ENCODE assay signal across 22 mouse cellular contexts in the genomic region with DNA sequence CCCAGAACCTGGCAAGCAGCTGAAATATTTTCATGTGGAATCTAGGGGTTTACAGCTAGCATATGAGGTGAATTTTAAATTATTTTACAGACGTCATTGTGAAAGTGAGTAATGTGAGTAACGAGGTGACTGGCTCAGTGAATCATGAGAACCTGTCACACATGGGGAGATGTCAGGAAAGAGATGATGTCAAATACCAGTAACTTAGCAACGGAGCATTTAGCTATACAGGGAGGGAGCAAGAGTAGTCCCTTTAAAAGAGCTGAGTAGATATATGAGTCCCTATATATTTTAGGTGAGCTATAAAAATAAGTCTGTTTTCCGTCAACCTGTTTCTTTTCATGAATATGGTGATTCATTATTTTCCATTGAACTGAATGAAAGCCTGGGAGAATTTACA.
A peak's percentile ranks its signal among the peaks of the same experiment; 100 is the strongest.
DNase-seq lines count a peak whose midpoint lies in the region; ATAC-seq and TF ChIP-seq lines count a peak whose summit lies in the region.
"Had no signal": no experiment of that assay in that cellular context is flagged by ENCODE, and none has a peak within 500 bp of the region (broad histone marks: within the 10 kb centered on the region; RNA-seq: fewer than 3 reads in every experiment).

No protein-coding gene starts in this region.

- no peak for TF ChIP-seq POLR2A in brain, embryonic 14.5 days (IDR thresholded peaks at IDR 0.05; ENCODE audit: borderline replicate concordance, extremely low read depth, insufficient read depth, insufficient read length, poor library complexity, severe bottlenecking)

- H3K9ac ChIP-seq in forebrain, embryonic 16.5 days (replicated peaks; ENCODE audit: low read depth, low read length): no peak overlapping the region
- H3K9ac ChIP-seq in forebrain, embryonic 12.5 days: no peak overlapping the region
- no peak overlapping the region for H3K9ac ChIP-seq in limb, embryonic 13.5 days
- H3K9ac ChIP-seq in intestine, postnatal 0 days (ENCODE audit: low read depth, low read length): no peak overlapping the region
- H3K9ac ChIP-seq: hindbrain, embryonic 12.5 days had no signal

- peak; percentile 0 for DNase-seq in retina, postnatal 1 day
- DNase-seq in retina, embryonic 14.5 days (ENCODE audit: low spot score): no peak
- peak; percentile 31 for DNase-seq in brain, embryonic 14.5 days (ENCODE audit: low read depth)
- DNase-seq in lung, adult 18-20 months: no peak
- DNase-seq: adrenal gland, adult 8-10 months; adrenal gland, postnatal 36 days; cerebellum, adult 11-12 months; cerebellum, adult 9-10 months; cerebellum, postnatal 25 days; gastrocnemius, postnatal 10 days; heart, adult 18-20 months; heart, postnatal 10 days; heart, postnatal 4 days had no signal

- no peaks in the 10 kb centered on the region for H3K36me3 ChIP-seq in forebrain, embryonic 16.5 days (ENCODE audit: control insufficient read depth, insufficient read depth)
- no peaks in the 10 kb centered on the region for H3K36me3 ChIP-seq in forebrain, embryonic 12.5 days (replicated peaks)
- no peaks in the 10 kb centered on the region for H3K36me3 ChIP-seq in limb, embryonic 13.5 days
- H3K36me3 ChIP-seq in intestine, postnatal 0 days (ENCODE audit: control insufficient read depth, insufficient read depth): no peaks in the 10 kb centered on the region
- H3K36me3 ChIP-seq: embryonic facial prominence, embryonic 10.5 days; heart, embryonic 10.5 days; hindbrain, embryonic 12.5 days had no signal

- no peak overlapping the region for H3K4me3 ChIP-seq in forebrain, embryonic 16.5 days (replicated peaks; ENCODE audit: low read length)
- H3K4me3 ChIP-seq in forebrain, embryonic 12.5 days (replicated peaks): no peak overlapping the region
- H3K4me3 ChIP-seq in limb, embryonic 13.5 days: no peak overlapping the region
- no peak overlapping the region for H3K4me3 ChIP-seq in intestine, postnatal 0 days (ENCODE audit: low read depth, low read length)
- H3K4me3 ChIP-seq: embryonic facial prominence, embryonic 10.5 days; heart, embryonic 10.5 days; hindbrain, embryonic 12.5 days had no signal

- no peaks in the 10 kb centered on the region for H3K9me3 ChIP-seq in forebrain, embryonic 16.5 days (ENCODE audit: control insufficient read depth, low read length)
- no peaks in the 10 kb centered on the region for H3K9me3 ChIP-seq in forebrain, embryonic 12.5 days
- H3K9me3 ChIP-seq in limb, embryonic 13.5 days: no peaks in the 10 kb centered on the region
- no peaks in the 10 kb centered on the region for H3K9me3 ChIP-seq in intestine, postnatal 0 days (ENCODE audit: control insufficient read depth)
- H3K9me3 ChIP-seq: embryonic facial prominence, embryonic 10.5 days; heart, embryonic 10.5 days; hindbrain, embryonic 12.5 days had no signal

- 44% methylated on average over 4 of the region's 4 CpGs for WGBS in forebrain, embryonic 16.5 days
- WGBS in forebrain, embryonic 12.5 days: 52% methylated on average over 4 of the region's 4 CpGs
- WGBS in limb, embryonic 13.5 days: 30% methylated on average over 4 of the region's 4 CpGs
- WGBS in intestine, postnatal 0 days: 76% methylated on average over 4 of the region's 4 CpGs

- H3K4me1 ChIP-seq in forebrain, embryonic 16.5 days (replicated peaks; ENCODE audit: control insufficient read depth, insufficient read depth, low read length): no peaks in the 10 kb centered on the region
- no peaks in the 10 kb centered on the region for H3K4me1 ChIP-seq in forebrain, embryonic 12.5 days
- H3K4me1 ChIP-seq in limb, embryonic 13.5 days: no peaks in the 10 kb centered on the region
- H3K4me1 ChIP-seq in intestine, postnatal 0 days (replicated peaks; ENCODE audit: control insufficient read depth, insufficient read depth, low read length): no peaks in the 10 kb centered on the region
- H3K4me1 ChIP-seq: embryonic facial prominence, embryonic 10.5 days; heart, embryonic 10.5 days; hindbrain, embryonic 12.5 days had no signal

- H3K27me3 ChIP-seq in forebrain, embryonic 16.5 days (replicated peaks; ENCODE audit: control insufficient read depth, insufficient read depth, low read length): no peaks in the 10 kb centered on the region
- H3K27me3 ChIP-seq in forebrain, embryonic 12.5 days: no peaks in the 10 kb centered on the region
- H3K27me3 ChIP-seq in limb, embryonic 13.5 days: no peaks in the 10 kb centered on the region
- no peaks in the 10 kb centered on the region for H3K27me3 ChIP-seq in intestine, postnatal 0 days (replicated peaks; ENCODE audit: control insufficient read depth, insufficient read depth, low read length)
- H3K27me3 ChIP-seq: CH12.LX; hindbrain, embryonic 12.5 days had no signal

- H3K27ac ChIP-seq in forebrain, embryonic 16.5 days (ENCODE audit: low read length): no peak overlapping the region
- H3K27ac ChIP-seq in forebrain, embryonic 12.5 days: no peak overlapping the region
- H3K27ac ChIP-seq in limb, embryonic 13.5 days: no peak overlapping the region
- H3K27ac ChIP-seq in intestine, postnatal 0 days (ENCODE audit: low read depth, low read length): no peak overlapping the region
- H3K27ac ChIP-seq: embryonic facial prominence, embryonic 10.5 days; heart, embryonic 10.5 days; hindbrain, embryonic 12.5 days; hindbrain, postnatal 0 days had no signal

- no peak overlapping the region for H3K4me2 ChIP-seq in forebrain, embryonic 16.5 days (ENCODE audit: low read length)
- no peak overlapping the region for H3K4me2 ChIP-seq in forebrain, embryonic 12.5 days
- no peak overlapping the region for H3K4me2 ChIP-seq in limb, embryonic 13.5 days (replicated peaks)
- no peak overlapping the region for H3K4me2 ChIP-seq in intestine, postnatal 0 days (replicated peaks; ENCODE audit: low read depth)
- H3K4me2 ChIP-seq: hindbrain, embryonic 12.5 days had no signal

- no peak for TF ChIP-seq CTCF in brain, embryonic 14.5 days (IDR thresholded peaks at IDR 0.05; ENCODE audit: borderline replicate concordance, extremely low read depth, insufficient read depth, insufficient read length)
- TF ChIP-seq CTCF in intestine, postnatal 0 days (IDR thresholded peaks at IDR 0.05; ENCODE audit: low read depth): no peak

- 0 out of 2 replicates have a peak, but pooled peaks have one; percentile 55 for ATAC-seq in forebrain, embryonic 16.5 days
- ATAC-seq in forebrain, embryonic 12.5 days (ENCODE audit: low FRiP score): no peak
- ATAC-seq in limb, embryonic 13.5 days (ENCODE audit: low FRiP score, low read depth): peak; percentile 87
- no peak for ATAC-seq in intestine, postnatal 0 days
- ATAC-seq: hindbrain, postnatal 0 days had no signal

Comparison
In these comparisons a context has a peak if more than half of its experiments do, and no peak if none do; other contexts are left out.
1. ATAC-seq: peak in forebrain, embryonic 16.5 days (single experiment) and limb, embryonic 13.5 days (single experiment); none in forebrain, embryonic 12.5 days (single experiment) and intestine, postnatal 0 days (single experiment).
2. DNase-seq: peak in retina, postnatal 1 day (single experiment) and brain, embryonic 14.5 days (single experiment); none in retina, embryonic 14.5 days (single experiment) and lung, adult 18-20 months (0 of 2).